8 mouse cellular contexts compared by ENCODE assay signal in genomic region chr5:65434471-65435362, GRCm38 (mm10). TPM values are rescaled to one million over a fixed set of nuclear protein-coding genes. Genes with fewer than 3 reads are reported as not detected.
DNase-seq lines count a peak whose midpoint lies in the region; ATAC-seq and TF ChIP-seq lines count a peak whose summit lies in the region.

No protein-coding gene starts in this region.

- TF ChIP-seq POLR2A in small intestine, adult 2 months (IDR thresholded peaks at IDR 0.05; ENCODE audit: low read depth, low read length), result no peak

- peak overlapping the region; percentile 83 for H3K9ac ChIP-seq in liver, embryonic 11.5 days (ENCODE audit: low read depth, low read length)

- no peaks in the 10 kb centered on the region for H3K36me3 ChIP-seq in liver, embryonic 11.5 days (ENCODE audit: control insufficient read depth, insufficient read depth, low read length)
- H3K36me3 ChIP-seq in small intestine, adult 2 months (ENCODE audit: control insufficient read depth, insufficient read depth, low read length), result no peaks in the 10 kb centered on the region

- H3K4me2 ChIP-seq in liver, embryonic 11.5 days, result peak overlapping the region; percentile 91

- WGBS in liver, embryonic 11.5 days, result 18% methylated on average over 15 of the region's 15 CpGs
- WGBS in small intestine, adult 2 months, result 11% methylated on average over 15 of the region's 15 CpGs

- H3K4me3 ChIP-seq in liver, embryonic 11.5 days (ENCODE audit: low read depth, low read length), result peak overlapping the region; percentile 84
- peak overlapping the region; percentile 73 for H3K4me3 ChIP-seq in small intestine, adult 2 months (ENCODE audit: low read depth, low read length)

- no peaks in the 10 kb centered on the region for H3K27me3 ChIP-seq in liver, embryonic 11.5 days (replicated peaks; ENCODE audit: control insufficient read depth, insufficient read depth, low read length)
- H3K27me3 ChIP-seq in small intestine, adult 2 months (ENCODE audit: control insufficient read depth, insufficient read depth, low read length), result no peaks in the 10 kb centered on the region

- H3K27ac ChIP-seq in liver, embryonic 11.5 days (ENCODE audit: low read depth, low read length), result peak overlapping the region; percentile 64; the same call in 1 of the 2 replicates
- no peak overlapping the region for H3K27ac ChIP-seq in small intestine, adult 2 months (ENCODE audit: insufficient read depth, low read depth, low read length)

- no peaks in the 10 kb centered on the region for H3K9me3 ChIP-seq in liver, embryonic 11.5 days (ENCODE audit: control insufficient read depth, low read length)

- ATAC-seq in frontal cortex, adult (ENCODE audit: low TSS enrichment), result peak; percentile 35
- no peak for ATAC-seq in liver, embryonic 11.5 days (replicated peaks; ENCODE audit: low FRiP score)

- H3K4me1 ChIP-seq in liver, embryonic 11.5 days (replicated peaks; ENCODE audit: control insufficient read depth, insufficient read depth, low read length), result peaks cover 5% of the 10 kb centered on the region; the same call in 1 of the 2 replicates
- peaks cover 11% of the 10 kb centered on the region for H3K4me1 ChIP-seq in small intestine, adult 2 months (ENCODE audit: control insufficient read depth, insufficient read depth, insufficient read length, low read length)

- TF ChIP-seq CTCF in small intestine, adult 2 months (IDR thresholded peaks at IDR 0.05; ENCODE audit: extremely low read depth, insufficient read length, insufficient replicate concordance, low read depth, low read length), result no peak

- DNase-seq in frontal cortex, postnatal 25 days (ENCODE audit: low spot score in 2 of 2), result no peak
- peak; percentile 16 for DNase-seq in thymus, postnatal 0 days (ENCODE audit: low spot score)
- DNase-seq in thymus, postnatal 25 days, result no peak
- DNase-seq in frontal cortex, postnatal 10 days (ENCODE audit: low spot score in 2 of 2), result peak; percentile 24 to 25
- peak; percentile 40 for DNase-seq in liver, embryonic 11.5 days (ENCODE audit: low spot score)
- no peak for DNase-seq in spleen, adult 18-20 months

RNA-seq across cellular contexts. Expression of gene Ugdh, which starts 1.0 kb away (rescaled TPM):
- polyA plus RNA-seq in thymus, postnatal 0 days (2015; fragmentation: Nextera tagmentation; extraction: Ambion mirVana), result 57.7 and 58.2 TPM in 2 replicates
- 48.2 and 49.3 TPM in 2 replicates for polyA plus RNA-seq in liver, embryonic 11.5 days (2014; fragmentation: Nextera tagmentation; extraction: Ambion mirVana)
- polyA plus RNA-seq in small intestine, adult 2 months (2012; rRNA removed), result 32.0 and 33.2 TPM in 2 replicates

RNA-seq across cellular contexts. Expression of gene Lias, which starts 43.4 kb away (rescaled TPM):
- polyA plus RNA-seq in thymus, postnatal 0 days (2015; fragmentation: Nextera tagmentation; extraction: Ambion mirVana), result 69.5 and 74.3 TPM in 2 replicates
- polyA plus RNA-seq in liver, embryonic 11.5 days (2014; fragmentation: Nextera tagmentation; extraction: Ambion mirVana), result 80.2 and 80.8 TPM in 2 replicates
- 3.6 and 8.4 TPM in 2 replicates for polyA plus RNA-seq in small intestine, adult 2 months (2012; rRNA removed)

RNA-seq across cellular contexts. Expression of gene Rpl9, which starts 43.5 kb away (rescaled TPM):
- 1,355 and 1,379 TPM in 2 replicates for polyA plus RNA-seq in thymus, postnatal 0 days (2015; fragmentation: Nextera tagmentation; extraction: Ambion mirVana)
- 1,151 and 1,248 TPM in 2 replicates for polyA plus RNA-seq in liver, embryonic 11.5 days (2014; fragmentation: Nextera tagmentation; extraction: Ambion mirVana)
- polyA plus RNA-seq in small intestine, adult 2 months (2012; rRNA removed), result 62.6 and 64.6 TPM in 2 replicates

RNA-seq across cellular contexts. Expression of gene Gm43552, which starts 57.9 kb away (rescaled TPM):
- 0.72 and 1.3 TPM in 2 replicates for polyA plus RNA-seq in thymus, postnatal 0 days (2015; fragmentation: Nextera tagmentation; extraction: Ambion mirVana)
- polyA plus RNA-seq in liver, embryonic 11.5 days (2014; fragmentation: Nextera tagmentation; extraction: Ambion mirVana), result not detected in 2 replicates
- 1.4 TPM in 1 of 2 replicates, not detected in the other for polyA plus RNA-seq in small intestine, adult 2 months (2012; rRNA removed)

Comparison
In these comparisons a context has a peak if more than half of its experiments do, and no peak if none do; other contexts are left out.
1. DNase-seq: peak in thymus, postnatal 0 days (single experiment), frontal cortex, postnatal 10 days (2 of 2) and liver, embryonic 11.5 days (single experiment); none in frontal cortex, postnatal 25 days (0 of 2), thymus, postnatal 25 days (single experiment) and spleen, adult 18-20 months (0 of 2).
2. RNA of gene Rpl9, which starts 43.5 kb away (polyA plus RNA-seq): 1,355 to 1,379 TPM in thymus, postnatal 0 days and 1,151 to 1,248 TPM in liver, embryonic 11.5 days; 62.6 to 64.6 TPM in small intestine, adult 2 months; every median in the first group is over 10 times any median in the second.